ENCODE assay signal across 19 mouse cellular contexts in genomic region chr5:57993584-57993983, GRCm38 (mm10).
"Had no signal": no experiment of that assay in that cellular context is flagged by ENCODE, and none has a peak within 500 bp of the region (broad histone marks: within the 10 kb centered on the region; RNA-seq: fewer than 3 reads in every experiment).

No protein-coding gene starts in this region.

- H3K9ac ChIP-seq: lung, embryonic 14.5 days; midbrain, embryonic 12.5 days; neural tube, embryonic 13.5 days; neural tube, embryonic 15.5 days had no signal

- H3K4me1 ChIP-seq: midbrain, embryonic 10.5 days; midbrain, embryonic 12.5 days; neural tube, embryonic 13.5 days; neural tube, embryonic 15.5 days had no signal

- H3K9me3 ChIP-seq: midbrain, embryonic 10.5 days; midbrain, embryonic 12.5 days; neural tube, embryonic 13.5 days; neural tube, embryonic 15.5 days had no signal

- ATAC-seq: midbrain, embryonic 16.5 days had no signal

- H3K4me2 ChIP-seq: lung, embryonic 14.5 days; midbrain, embryonic 12.5 days; neural tube, embryonic 13.5 days; neural tube, embryonic 15.5 days had no signal

- H3K36me3 ChIP-seq: midbrain, embryonic 10.5 days; midbrain, embryonic 12.5 days; neural tube, embryonic 13.5 days; neural tube, embryonic 15.5 days had no signal

- H3K27ac ChIP-seq: midbrain, embryonic 10.5 days; midbrain, embryonic 12.5 days; neural tube, embryonic 13.5 days; neural tube, embryonic 15.5 days had no signal

- H3K4me3 ChIP-seq: midbrain, embryonic 10.5 days; midbrain, embryonic 12.5 days; myocyte; neural tube, embryonic 13.5 days; neural tube, embryonic 15.5 days had no signal

- DNase-seq: lung, adult 18-20 months; lung, embryonic 14.5 days; lung, postnatal 10 days; lung, postnatal 4 days; midbrain, embryonic 14.5 days; retina, postnatal 1 day; right cerebral cortex, adult 18-20 months; right cerebral cortex, postnatal 25 days; right cerebral cortex, postnatal 4 days; spleen, adult 18-20 months; thymus, adult 18-20 months; thymus, postnatal 14 days; thymus, postnatal 36 days had no signal

- H3K27me3 ChIP-seq: midbrain, embryonic 12.5 days; neural tube, embryonic 13.5 days; neural tube, embryonic 15.5 days had no signal
